Mouse (Mus musculus): ENCODE data around the gene Ambp. TPM values are rescaled to one million over a fixed set of nuclear protein-coding genes. Genes with fewer than 3 reads are reported as not detected.

The Ambp gene
- total and polyA plus RNA-seq, 2 experiments from 2014 or later, result not detected

- Histone ChIP-seq H3K27me3 (ENCODE audit: insufficient read depth, low read length) (no peaks in the 10 kb centered on the region), H3K36me3 (ENCODE audit: insufficient read depth, low read length) (no peaks in the 10 kb centered on the region), H3K9ac (replicated peaks; ENCODE audit: low read length, poor library complexity, severe bottlenecking) (no peak overlapping the region), H3K4me3 (ENCODE audit: low read depth, low read length) (no peak overlapping the region), H3K27ac (ENCODE audit: low read depth, low read length) (no peak overlapping the region), H3K9me3 (ENCODE audit: low read length) (no peaks in the 10 kb centered on the region), H3K4me1 (ENCODE audit: insufficient read depth, low read length) (no peaks in the 10 kb centered on the region), H3K4me2 (ENCODE audit: low read depth, low read length, poor library complexity, severe bottlenecking) (no peak overlapping the region)
- TF ChIP-seq CTCF (IDR thresholded peaks at IDR 0.05), result no peak
- ATAC-seq (ENCODE audit: low FRiP score) (no peak), DNase-seq (ENCODE audit: low spot score) (no peak)
- 98% methylated on average over 6 of the region's 6 CpGs for WGBS
Measured at GRCm38 (mm10) chr4:63147268-63147667, 7.3 kb downstream of the Ambp start.

GRCm38 (mm10) chr4:63129891-63130624, 24.5 kb downstream of the Ambp start:
- no peak for TF ChIP-seq CTCF (IDR thresholded peaks at IDR 0.05)
- Histone ChIP-seq H3K4me1 (ENCODE audit: insufficient read depth, low read length) (no peaks in the 10 kb centered on the region), H3K9ac (replicated peaks; ENCODE audit: low read length, poor library complexity, severe bottlenecking) (no peak overlapping the region), H3K4me3 (ENCODE audit: low read depth, low read length) (no peak overlapping the region), H3K27ac (ENCODE audit: low read depth, low read length) (no peak overlapping the region), H3K36me3 (ENCODE audit: insufficient read depth, low read length) (peaks cover 30% of the 10 kb centered on the region), H3K4me2 (ENCODE audit: low read depth, low read length, poor library complexity, severe bottlenecking) (no peak overlapping the region), H3K9me3 (ENCODE audit: low read length) (no peaks in the 10 kb centered on the region), H3K27me3 (ENCODE audit: insufficient read depth, low read length) (no peaks in the 10 kb centered on the region)
- ATAC-seq (ENCODE audit: low FRiP score) (peak; percentile 35; the same call in 1 of the 2 replicates), DNase-seq (ENCODE audit: low spot score) (no peak)
- WGBS, result 97% methylated on average over 5 of the region's 5 CpGs

GRCm38 (mm10) chr4:63124861-63125466, 29.6 kb downstream of the Ambp start:
- H3K27ac ChIP-seq (ENCODE audit: low read depth, low read length), result no peak overlapping the region
- H3K9ac ChIP-seq (replicated peaks; ENCODE audit: low read length, poor library complexity, severe bottlenecking), result no peak overlapping the region
- peak; percentile 13; the same call in 1 of the 2 replicates for ATAC-seq (ENCODE audit: low FRiP score)
- H3K4me1 ChIP-seq (ENCODE audit: insufficient read depth, low read length), result no peaks in the 10 kb centered on the region
- no peak for TF ChIP-seq CTCF (IDR thresholded peaks at IDR 0.05)
- WGBS, result 19% methylated on average over 8 of the region's 8 CpGs
- no peaks in the 10 kb centered on the region for H3K9me3 ChIP-seq (ENCODE audit: low read length)
- 0 out of 2 replicates have a peak, but pooled peaks cover 20% of the 10 kb centered on the region for H3K36me3 ChIP-seq (ENCODE audit: insufficient read depth, low read length)
- DNase-seq (ENCODE audit: low spot score), result peak; percentile 29
- H3K4me3 ChIP-seq (ENCODE audit: low read depth, low read length), result no peak overlapping the region
- H3K27me3 ChIP-seq (ENCODE audit: insufficient read depth, low read length), result no peaks in the 10 kb centered on the region
- H3K4me2 ChIP-seq (ENCODE audit: low read depth, low read length, poor library complexity, severe bottlenecking), result no peak overlapping the region

- WGBS, result 83% methylated on average over 5 of the region's 5 CpGs
- Histone ChIP-seq H3K9ac (replicated peaks; ENCODE audit: low read length, poor library complexity, severe bottlenecking) (no peak overlapping the region), H3K27ac (ENCODE audit: low read depth, low read length) (no peak overlapping the region), H3K27me3 (ENCODE audit: insufficient read depth, low read length) (no peaks in the 10 kb centered on the region), H3K4me2 (ENCODE audit: low read depth, low read length, poor library complexity, severe bottlenecking) (no peak overlapping the region), H3K36me3 (ENCODE audit: insufficient read depth, low read length) (peaks cover 31% of the 10 kb centered on the region; the same call in 1 of the 2 replicates), H3K4me3 (ENCODE audit: low read depth, low read length) (no peak overlapping the region), H3K9me3 (ENCODE audit: low read length) (no peaks in the 10 kb centered on the region), H3K4me1 (ENCODE audit: insufficient read depth, low read length) (no peaks in the 10 kb centered on the region)
- DNase-seq (ENCODE audit: low spot score), result peak; percentile 93
- TF ChIP-seq CTCF (IDR thresholded peaks at IDR 0.05), result peak; percentile 99
- peak; percentile 87 for ATAC-seq (ENCODE audit: low FRiP score)
Measured at GRCm38 (mm10) chr4:63118639-63119437, 35.8 kb downstream of the Ambp start.

GRCm38 (mm10) chr4:63105651-63106050, 48.9 kb downstream of the Ambp start:
- Histone ChIP-seq H3K4me3 (ENCODE audit: low read depth, low read length) (no peak overlapping the region), H3K4me2 (ENCODE audit: low read depth, low read length, poor library complexity, severe bottlenecking) (no peak overlapping the region), H3K9ac (replicated peaks; ENCODE audit: low read length, poor library complexity, severe bottlenecking) (no peak overlapping the region), H3K9me3 (ENCODE audit: low read length) (no peaks in the 10 kb centered on the region), H3K27ac (ENCODE audit: low read depth, low read length) (no peak overlapping the region), H3K36me3 (ENCODE audit: insufficient read depth, low read length) (peaks cover 16% of the 10 kb centered on the region; the same call in 1 of the 2 replicates), H3K27me3 (ENCODE audit: insufficient read depth, low read length) (no peaks in the 10 kb centered on the region), H3K4me1 (ENCODE audit: insufficient read depth, low read length) (no peaks in the 10 kb centered on the region)
- DNase-seq (ENCODE audit: low spot score) (peak; percentile 2), ATAC-seq (ENCODE audit: low FRiP score) (no peak)
- TF ChIP-seq CTCF (IDR thresholded peaks at IDR 0.05), result no peak
- 90% methylated on average over 8 of the region's 8 CpGs for WGBS
